Mouse (Mus musculus): ENCODE results near the gene Tnfrsf11a.

Gene Tnfrsf11a

DNA sequence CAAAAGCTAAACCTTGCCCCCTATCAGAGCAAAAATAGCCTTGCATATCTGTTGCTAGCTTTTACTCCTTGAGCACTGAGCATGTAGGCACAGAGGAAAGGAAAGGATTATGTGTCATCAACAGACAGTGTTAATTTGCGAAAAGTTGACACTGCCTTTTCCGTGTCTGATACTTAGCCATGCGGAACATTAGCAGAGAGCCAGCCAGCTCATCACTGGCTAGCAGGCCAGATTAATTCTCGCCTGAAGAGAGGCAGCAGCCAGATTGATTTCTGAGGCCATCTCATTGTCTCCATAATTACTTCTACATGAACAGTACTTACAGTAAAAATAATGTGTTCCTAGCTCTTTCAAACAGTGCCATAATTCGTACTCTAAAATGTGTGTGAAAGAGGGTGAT, 48.7 kb downstream of the Tnfrsf11a start:
- no peak for DNase-seq

- no peak for DNase-seq
These were observed 52.3 kb downstream of the Tnfrsf11a start for GRCm38 (mm10) chr1:105832784-105833183.

DNA sequence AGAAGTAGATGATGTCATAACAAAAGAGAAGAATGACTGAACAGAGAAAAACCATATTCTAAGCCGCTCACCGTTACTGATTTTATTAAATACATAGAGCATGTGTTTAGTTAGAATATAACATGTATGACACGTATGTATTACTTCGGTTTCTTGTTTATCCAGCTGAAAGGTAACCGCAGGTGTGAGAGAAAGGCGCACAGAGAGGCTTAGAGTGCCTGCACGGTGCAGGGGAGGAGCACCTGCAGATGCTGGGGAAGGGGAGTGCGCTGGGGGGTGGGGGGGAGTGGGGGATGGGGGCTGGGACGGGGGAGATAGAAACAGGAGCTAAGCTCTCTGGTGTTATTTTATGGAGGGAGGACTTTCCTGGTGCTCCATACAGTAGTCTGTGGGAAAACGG, 62.4 kb downstream of the Tnfrsf11a start:
- DNase-seq: no peak

DNA sequence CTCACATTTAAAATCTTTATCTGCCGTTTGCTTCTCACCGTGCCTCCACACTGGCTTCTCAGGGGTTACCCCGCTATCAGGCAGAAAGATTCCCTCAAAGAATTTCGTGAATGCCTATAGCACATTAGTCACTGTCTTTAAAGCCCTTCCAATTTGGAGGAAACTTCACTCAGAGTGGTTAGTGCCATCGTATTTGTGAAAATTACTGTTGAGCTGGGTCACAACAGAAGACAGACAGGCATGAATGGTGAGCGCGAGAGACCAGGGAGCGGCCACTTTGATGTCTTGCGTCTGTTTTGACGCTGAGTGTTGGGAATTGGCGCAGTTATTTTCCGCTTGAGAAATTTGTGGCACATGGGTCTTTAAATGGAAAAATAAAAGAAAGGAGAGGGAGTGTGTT, 62.9 kb downstream of the Tnfrsf11a start:
- DNase-seq: no peak

DNA sequence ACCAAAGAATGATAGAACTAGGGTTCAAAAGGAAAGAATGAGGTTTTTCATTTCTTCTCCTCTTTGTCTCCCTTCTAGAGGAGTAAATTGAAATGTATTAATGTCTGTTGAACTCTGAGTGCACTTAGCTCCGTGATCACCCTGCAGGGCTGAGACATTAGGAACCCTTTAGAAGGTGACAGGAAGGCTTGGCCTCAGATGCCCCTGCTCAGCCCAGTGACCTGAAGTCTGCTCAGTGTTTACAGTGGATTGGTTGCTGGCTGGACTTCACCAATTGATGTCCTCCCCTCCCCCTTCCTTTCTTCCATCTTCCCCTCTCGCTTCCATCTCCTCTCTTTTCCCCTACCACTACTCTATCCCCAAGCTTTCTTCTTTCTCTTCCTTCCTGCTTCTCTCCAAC, 63.3 kb downstream of the Tnfrsf11a start:
- DNase-seq: no peak

- no peak for DNase-seq
These were observed 64.0 kb downstream of the Tnfrsf11a start for GRCm38 (mm10) chr1:105844341-105845006.

GRCm38 (mm10) chr1:105846431-105846830, 65.9 kb downstream of the Tnfrsf11a start:
- DNase-seq: no peak

- DNase-seq: no peak
These were observed 68.3 kb downstream of the Tnfrsf11a start for GRCm38 (mm10) chr1:105848806-105849205.

GRCm38 (mm10) chr1:105851341-105851740, 70.8 kb downstream of the Tnfrsf11a start:
- DNase-seq: no peak

DNA sequence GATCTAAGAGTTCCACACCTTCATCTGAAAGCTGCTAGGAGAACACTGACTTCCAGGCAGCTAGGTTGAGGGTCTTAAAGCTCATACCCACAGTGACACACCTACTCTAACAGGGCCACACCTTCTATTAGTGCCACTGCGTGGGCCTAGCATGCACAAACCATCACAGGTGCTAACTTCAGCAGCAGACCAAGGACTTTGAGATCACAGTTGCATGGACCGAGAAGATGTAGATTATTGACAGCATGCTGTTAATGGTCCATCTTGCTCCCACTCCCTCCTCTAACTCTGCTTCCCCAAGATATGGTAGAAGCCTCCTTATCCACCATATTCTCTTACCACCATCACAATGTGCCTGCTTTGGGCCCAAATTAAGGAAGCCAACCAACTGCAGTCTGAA, 79.2 kb downstream of the Tnfrsf11a start:
- DNase-seq: no peak

DNA sequence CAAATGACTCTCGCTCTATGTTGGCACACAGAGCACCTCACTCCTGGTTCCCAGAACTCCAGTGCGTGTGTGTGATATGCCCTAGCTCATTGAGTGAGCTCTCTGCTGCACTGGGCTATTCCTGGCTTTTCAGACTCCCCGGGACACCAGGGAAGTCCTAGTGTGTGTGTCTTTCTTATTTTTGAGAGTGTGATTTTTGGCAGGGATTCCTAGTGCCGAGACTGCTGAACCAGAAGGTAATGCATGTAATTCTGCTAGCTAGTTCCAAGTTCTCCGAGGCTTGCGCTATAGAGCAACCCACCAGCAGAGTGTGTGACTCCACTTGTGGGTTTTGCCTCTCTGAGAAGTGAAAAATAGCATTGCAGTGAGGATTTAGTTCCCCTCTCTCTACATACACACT, 96.1 kb downstream of the Tnfrsf11a start:
- no peak for DNase-seq

DNA sequence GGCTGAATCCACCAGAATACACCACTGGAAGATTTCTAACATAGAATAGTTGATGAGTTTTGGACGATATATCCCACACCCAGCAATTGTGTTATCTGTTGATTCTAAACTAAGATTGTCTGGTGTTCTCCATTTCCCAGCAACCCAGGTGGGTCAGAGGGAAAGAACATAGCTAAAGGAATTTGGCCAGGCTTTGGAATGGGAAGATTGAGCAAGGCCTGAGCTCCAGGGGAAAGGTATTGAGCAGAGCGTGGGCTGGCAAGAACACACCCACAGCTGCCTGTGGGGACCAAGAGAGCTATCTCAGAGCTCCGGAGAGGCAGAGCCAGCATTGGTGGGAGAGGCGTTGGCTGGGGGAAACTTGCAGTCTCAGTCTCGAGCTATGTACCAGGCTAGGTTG, 97.3 kb downstream of the Tnfrsf11a start:
- DNase-seq: no peak

- no peak for DNase-seq
These were observed 97.9 kb downstream of the Tnfrsf11a start for GRCm38 (mm10) chr1:105878416-105878815.

GRCm38 (mm10) chr1:105880555-105881304, 100.2 kb downstream of the Tnfrsf11a start:
- DNase-seq: no peak

DNA sequence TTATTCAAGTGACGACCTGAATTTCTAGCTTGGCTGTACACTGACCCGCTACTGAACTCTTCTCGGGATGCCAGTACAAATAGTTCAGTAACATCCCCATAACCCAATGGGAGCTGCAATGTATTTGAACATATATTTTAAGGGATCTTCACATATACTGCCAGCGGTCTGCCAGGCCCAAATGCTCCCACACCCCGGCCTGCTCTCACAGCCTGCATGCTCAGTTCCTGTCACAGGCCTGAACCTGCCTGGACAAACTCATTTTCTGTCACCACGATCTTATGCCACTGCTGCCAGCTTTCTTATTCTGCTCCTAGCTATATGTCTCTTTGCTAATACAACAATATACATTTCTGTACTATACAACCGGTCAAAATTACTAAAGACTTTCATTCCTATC, 100.9 kb downstream of the Tnfrsf11a start:
- no peak for DNase-seq

DNA sequence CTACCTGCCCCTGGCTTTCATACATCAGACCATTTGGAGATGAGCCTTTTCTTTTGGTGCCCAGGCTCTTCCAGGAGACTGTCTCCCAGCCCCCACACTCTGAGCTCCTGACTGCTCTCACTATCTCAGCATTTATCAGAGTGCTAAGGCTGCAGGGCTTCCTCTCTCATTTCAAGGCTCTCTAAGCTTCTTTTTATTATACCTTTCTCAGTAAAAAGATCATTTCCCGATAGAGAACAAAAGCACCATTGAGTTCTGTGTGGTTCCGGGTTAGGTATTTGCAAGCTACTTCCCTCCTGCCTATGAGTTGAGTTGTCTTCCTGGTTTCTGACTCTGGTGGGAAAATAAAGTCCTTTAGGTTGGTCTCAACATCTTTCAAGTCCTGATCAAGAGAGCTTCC, 103.0 kb downstream of the Tnfrsf11a start:
- DNase-seq: no peak

GRCm38 (mm10) chr1:105885101-105885500, 104.6 kb downstream of the Tnfrsf11a start:
- no peak for DNase-seq

DNA sequence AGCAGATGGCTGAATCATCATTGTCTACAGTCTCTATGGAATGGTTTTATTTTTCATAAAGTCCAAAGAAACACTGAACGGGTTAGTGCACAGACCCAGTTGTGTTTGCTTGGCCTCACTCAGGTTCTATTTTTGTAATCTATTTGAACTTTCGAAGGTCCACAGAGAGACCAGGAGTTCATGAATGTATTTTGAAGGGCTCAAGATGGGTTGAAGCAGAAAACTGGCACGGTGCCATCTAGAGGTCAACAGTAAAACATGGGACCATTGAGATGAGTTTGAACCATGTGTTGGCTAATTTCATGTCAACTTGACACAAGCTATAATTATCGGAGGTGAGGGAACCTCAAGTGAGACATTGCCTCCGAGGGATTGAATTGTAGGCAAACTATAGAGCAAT, 105.1 kb downstream of the Tnfrsf11a start:
- no peak for DNase-seq

GRCm38 (mm10) chr1:105886358-105886757, 105.8 kb downstream of the Tnfrsf11a start:
- DNase-seq: no peak

- DNase-seq: peak; percentile 67 to 89
These were observed 110.7 kb downstream of the Tnfrsf11a start for GRCm38 (mm10) chr1:105891032-105891725.

DNA sequence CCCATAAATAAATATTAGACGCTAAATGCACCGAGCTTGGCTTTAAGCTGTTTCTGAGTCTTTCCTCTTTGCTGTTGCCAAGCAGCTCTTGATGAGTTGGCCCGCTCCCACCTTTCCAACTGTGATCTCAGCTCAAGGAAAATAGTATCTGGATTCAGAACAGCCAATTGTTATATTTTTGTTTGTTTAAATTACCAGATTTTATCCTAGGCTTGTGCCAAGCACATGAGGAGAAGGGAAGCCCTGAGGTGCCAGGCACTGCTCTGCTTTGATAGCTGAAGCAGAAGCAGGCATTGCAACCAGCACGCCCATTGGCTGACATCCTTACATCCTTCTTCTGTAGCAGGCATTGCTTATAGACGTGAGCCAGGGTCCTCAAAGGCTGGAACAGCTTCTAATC, 114.5 kb downstream of the Tnfrsf11a start:
- no peak for DNase-seq
